Mouse (Mus musculus) activated CD4-positive, CD25-positive, alpha-beta regulatory T cell, adult 4 months (primary cell): ENCODE data around the gene Egfl6. TPM values are rescaled to one million over a fixed set of nuclear protein-coding genes. Genes with fewer than 3 reads are reported as not detected.
"Not testable (repeated sequence)": the region's sequence is repeated elsewhere in the genome, so short reads cannot be mapped to it uniquely, and the experiment has no call there.

Experiments used
- ATAC-seq: one replicate; pipeline ENCODE4 v1.8.0; 2017
- polyA plus RNA-seq, 2 experiments: library from polyadenylated mRNA; unstranded; fragments of 100-300 nt; shearing (Covaris generic); gene quantifications; one replicate each; pipeline ENCODE4 v1.2.1; 2017

The Egfl6 gene
- polyA plus RNA-seq, 2 experiments from 2014 or later = not detected

DNA sequence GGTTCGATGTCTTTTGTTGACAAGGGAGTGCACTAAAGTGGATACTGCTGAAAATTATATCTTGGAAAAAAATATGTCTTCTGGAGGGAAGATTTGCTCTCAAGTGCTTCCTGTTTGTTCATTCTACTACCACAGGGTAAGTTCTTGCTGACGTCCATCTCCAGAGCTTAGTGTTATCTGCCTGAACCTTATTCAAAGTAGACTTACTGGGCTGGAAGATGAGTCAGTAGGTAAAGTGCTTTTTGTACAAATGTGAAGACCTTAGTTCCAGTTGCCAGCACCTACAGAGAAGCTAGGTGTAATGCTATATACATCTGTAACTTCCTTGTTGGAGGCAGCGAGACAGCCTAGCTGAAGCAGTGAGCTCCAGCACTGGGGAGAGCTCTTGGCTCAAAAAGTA is 69.6 kb downstream of the Egfl6 start:
- ATAC-seq = no peak

- ATAC-seq = not testable (repeated sequence)
These were observed 71.5 kb downstream of the Egfl6 start for GRCm38 (mm10) chrX:166514035-166514434.

DNA sequence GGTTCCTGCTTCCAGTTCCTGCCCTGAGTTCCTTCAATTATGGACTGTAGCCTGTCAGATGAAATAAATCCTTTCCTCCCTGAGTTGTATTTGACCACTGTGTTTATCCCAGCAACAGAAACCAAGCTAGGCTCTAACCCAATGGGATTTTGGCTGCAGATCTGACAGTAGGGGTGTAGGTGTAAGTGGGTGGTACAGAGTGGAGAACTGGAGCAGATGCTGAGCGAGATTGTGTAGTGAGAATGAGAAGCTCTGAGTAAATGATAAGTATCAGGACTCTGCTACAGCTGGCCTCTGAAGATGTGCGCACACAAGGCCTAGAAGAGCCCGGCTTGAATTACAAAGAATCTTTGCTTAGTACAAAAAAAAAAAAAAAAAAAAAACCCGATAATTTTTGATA is 73.4 kb downstream of the Egfl6 start:
- ATAC-seq = no peak

DNA sequence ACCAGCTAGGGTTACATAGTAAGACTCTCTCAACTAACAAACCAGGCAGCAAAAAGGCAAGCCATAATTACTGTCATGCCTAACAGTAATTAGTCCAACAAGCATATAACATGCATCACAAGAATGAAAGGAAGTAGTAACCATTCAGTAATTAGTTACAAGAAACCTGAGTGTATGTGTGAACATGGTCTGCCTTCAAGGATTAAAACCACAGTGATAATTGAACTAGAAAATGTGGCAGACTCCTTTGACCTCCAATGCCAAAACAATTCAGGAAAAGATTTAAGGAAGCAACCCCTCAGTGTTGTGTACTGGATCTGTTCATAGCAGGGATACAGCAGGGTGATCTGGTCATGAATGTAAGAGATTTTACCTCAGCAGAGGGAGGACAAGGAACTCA is 74.4 kb downstream of the Egfl6 start:
- no peak for ATAC-seq

GRCm38 (mm10) chrX:166509761-166510738 is 75.5 kb downstream of the Egfl6 start:
- ATAC-seq = peak; percentile 94

- ATAC-seq = no peak
These were observed 81.1 kb downstream of the Egfl6 start for GRCm38 (mm10) chrX:166504421-166504820.

DNA sequence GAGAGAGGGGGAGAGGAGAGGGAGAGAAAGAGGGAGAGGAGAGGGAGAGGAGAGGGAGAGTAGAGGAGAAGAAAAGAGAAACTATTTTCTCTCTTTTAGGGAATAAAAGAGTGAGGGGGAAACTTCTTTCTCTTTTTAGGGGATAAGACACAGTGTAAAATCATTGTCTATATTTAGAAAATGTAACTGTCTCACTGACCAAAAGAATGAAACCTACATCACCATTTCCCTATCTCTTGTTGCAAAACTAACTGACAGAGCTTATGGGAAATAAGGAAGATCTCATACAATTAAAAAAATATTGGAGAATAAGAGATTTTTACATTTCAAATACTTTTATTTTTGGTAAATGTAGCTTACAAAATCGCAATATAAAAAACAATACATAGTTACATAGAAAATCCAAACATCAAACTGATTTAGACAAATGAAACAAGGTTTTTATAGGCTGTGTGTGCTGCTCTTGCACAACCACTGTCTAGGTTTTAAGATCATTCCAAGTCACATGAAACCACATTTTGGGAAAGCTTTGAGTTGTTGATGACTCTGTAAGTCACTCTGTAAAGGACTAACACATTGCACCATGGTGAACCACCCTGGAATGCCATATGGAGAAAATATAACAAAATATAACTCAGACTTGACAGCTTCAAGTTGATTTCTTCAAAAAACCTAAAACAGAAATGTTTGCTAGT is 85.9 kb downstream of the Egfl6 start:
- no peak for ATAC-seq

GRCm38 (mm10) chrX:166497771-166498170 is 87.7 kb downstream of the Egfl6 start:
- no peak for ATAC-seq

DNA sequence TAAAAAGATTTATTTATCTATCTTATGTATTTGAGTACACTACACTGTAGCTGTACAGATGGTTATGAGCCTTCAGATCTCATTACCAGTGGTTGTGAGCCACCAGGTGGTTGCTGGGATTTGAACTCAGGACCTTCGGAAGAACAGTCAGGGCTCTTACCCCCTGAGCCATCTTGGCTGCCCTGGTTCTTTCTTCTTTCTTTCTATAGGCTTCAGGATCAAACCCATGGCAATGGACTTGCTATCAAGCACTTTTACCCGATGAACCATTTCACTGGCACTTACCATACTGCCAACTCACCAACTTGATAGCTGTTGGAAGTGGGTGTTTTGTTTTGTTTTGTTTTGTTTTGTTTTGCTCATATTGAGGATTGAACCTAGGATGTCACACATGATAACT is 90.5 kb downstream of the Egfl6 start:
- ATAC-seq = no peak

GRCm38 (mm10) chrX:166479365-166479983 is 106.0 kb downstream of the Egfl6 start, which contains the start of gene Rab9:
Gene Rab9 (minus strand): TSS chrX:166479867.
- ATAC-seq = peak; percentile 92

DNA sequence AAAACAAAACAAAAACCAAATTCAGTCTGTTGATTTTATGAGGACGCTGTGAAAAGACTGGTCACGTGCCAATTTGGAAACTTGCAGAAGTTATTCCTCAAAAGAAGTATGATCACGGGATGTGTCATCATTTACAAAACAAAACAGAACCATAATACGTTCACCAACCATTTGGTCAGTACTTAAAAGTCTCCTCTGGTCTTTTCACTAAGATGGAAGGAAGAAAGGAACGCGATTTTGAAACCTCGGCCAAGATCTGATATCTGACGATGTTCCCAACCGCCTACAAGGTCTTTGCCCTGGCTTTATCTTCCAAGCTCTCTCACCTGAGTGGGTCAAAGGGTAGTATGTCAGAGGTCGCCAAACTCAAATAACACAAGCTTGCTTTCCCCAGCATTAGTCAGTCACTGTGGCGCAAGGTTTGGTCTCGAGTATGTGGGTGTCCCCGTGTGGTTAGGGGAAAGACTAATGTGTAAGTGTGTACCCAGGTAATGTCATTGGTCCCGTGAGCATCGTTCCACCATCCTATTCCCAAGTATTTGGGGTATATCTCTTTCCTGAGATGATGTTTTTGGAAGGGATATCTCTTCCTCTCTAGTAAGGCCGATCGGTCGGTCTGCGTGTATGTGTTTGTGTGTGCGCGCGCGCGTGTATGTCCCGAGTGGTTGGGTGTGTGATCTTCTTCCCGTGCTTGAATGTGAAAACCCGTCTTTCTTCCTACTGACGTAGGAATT is 106.7 kb downstream of the Egfl6 start:
- ATAC-seq = peak; percentile 37

DNA sequence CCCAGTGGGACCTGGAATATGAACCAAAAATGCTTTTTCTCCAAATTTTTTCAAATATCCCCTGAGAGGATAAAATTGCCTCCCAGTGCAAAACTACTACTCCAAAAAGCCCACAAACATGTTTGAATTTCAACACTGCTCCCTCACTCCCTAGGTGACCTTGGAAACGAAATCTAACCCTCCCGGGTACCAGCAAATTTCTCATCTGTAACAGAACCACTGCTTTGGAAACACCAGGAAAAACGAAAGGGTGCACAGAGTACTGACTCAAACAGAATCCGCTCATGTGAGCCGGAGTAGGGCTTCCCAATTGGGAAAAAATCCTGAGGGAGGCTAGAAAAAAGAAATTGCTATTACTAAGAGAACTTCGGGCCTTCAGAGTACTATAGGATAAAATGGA is 108.1 kb downstream of the Egfl6 start:
- ATAC-seq = no peak

Other genes with a start within 250 kb of the Egfl6 start
- gene Trappc2, start 145.1 kb downstream of the Egfl6 start, polyA plus RNA-seq = 10 to 100 TPM; 33.5 to 37.5 TPM
- gene Ofd1, start 145.0 kb downstream of the Egfl6 start, polyA plus RNA-seq = 1 to 10 TPM; 6.0 to 7.1 TPM
- gene Rab9, start 105.9 kb downstream of the Egfl6 start, polyA plus RNA-seq = 10 to 100 TPM; 40.8 to 42.2 TPM
- gene Tceanc, start 67.2 kb downstream of the Egfl6 start, polyA plus RNA-seq = 10 to 100 TPM in 1 of 2 experiments, 1 to 10 TPM in 1; 10.0 to 10.7 TPM